Mouse (Mus musculus): ENCODE results near the gene Sbk3. TPM values are rescaled to one million over a fixed set of nuclear protein-coding genes. Genes with fewer than 3 reads are reported as not detected.

Gene Sbk3
- polyA plus RNA-seq, 1 experiment: not detected

DNA sequence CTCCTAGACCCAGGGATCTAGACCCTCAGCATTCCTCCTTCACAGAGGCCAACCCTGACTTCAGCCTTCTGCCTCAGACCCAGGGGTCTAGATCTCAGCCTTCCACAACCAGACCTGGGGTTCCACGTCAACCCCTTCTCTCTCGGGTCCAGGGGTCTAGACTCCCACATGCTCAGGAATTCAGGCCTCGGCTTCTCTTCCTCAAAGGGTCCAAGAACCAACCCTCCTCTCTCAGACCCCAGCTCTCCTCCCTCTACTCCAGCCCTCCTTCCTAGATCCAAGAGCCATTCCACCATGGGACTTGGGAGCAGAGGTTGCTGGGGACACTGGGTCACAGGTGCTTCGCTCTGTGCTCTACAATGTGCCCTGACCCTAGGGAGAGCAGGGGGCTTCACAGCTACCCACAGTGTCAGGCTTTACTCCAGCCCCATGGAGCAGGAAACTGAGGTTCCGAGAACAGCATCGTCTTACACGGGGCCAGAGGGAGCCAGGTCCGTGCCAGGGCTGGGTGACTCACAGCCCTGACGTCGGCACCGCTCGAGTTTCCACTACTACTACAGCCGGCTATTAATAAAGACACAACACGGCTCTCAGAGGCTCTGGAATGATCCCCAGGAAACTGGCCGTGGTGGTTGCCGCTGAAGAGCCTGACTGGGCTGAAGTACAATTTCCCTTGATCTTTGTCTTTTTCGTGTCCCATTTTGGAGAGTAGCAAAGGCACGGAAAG is 1.5 kb upstream of the Sbk3 start:
- Histone ChIP-seq H3K4me1 (ENCODE audit: control insufficient read depth, insufficient read depth, low read length) (no peaks in the 10 kb centered on the region), H3K4me3 (replicated peaks; ENCODE audit: control insufficient read depth, low read depth, low read length) (no peak overlapping the region), H3K27ac (ENCODE audit: control insufficient read depth, insufficient read depth, low read depth, low read length, poor library complexity) (no peak overlapping the region)
- TF ChIP-seq POLR2A (IDR thresholded peaks at IDR 0.05; ENCODE audit: borderline replicate concordance, control insufficient read depth, low read depth, low read length) (no peak), CTCF (IDR thresholded peaks at IDR 0.05; ENCODE audit: control insufficient read depth, insufficient read depth, low read length) (no peak)
- 45% methylated on average over 18 of the region's 18 CpGs for WGBS

DNA sequence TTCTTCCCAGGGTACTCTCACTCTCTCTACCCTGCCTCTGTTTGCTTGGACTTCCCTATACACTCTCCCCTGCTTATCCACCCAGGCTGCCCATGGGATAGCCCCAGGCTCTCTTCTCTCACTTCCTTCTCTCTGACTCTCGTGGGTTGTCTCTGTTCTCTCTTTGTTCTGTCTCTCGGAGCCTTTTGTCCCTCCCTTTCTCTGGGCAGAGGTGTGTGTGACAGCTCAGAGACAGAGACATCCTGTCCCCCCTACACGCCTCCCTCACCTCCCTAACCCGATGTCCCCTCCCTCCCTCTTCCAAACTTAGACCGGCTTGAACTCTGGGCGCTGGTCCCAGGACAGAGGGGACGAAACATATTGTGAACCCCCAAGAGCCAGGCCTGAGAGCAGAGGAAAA is 742 bp upstream of the Sbk3 start:
- TF ChIP-seq POLR2A (IDR thresholded peaks at IDR 0.05; ENCODE audit: borderline replicate concordance, control insufficient read depth, low read depth, low read length) (no peak), CTCF (IDR thresholded peaks at IDR 0.05; ENCODE audit: control insufficient read depth, insufficient read depth, low read length) (no peak)
- H3K4me3 ChIP-seq (replicated peaks; ENCODE audit: control insufficient read depth, low read depth, low read length): no peak overlapping the region
- 22% methylated on average over 7 of the region's 7 CpGs for WGBS
- H3K4me1 ChIP-seq (ENCODE audit: control insufficient read depth, insufficient read depth, low read length): no peaks in the 10 kb centered on the region
- H3K27ac ChIP-seq (ENCODE audit: control insufficient read depth, insufficient read depth, low read depth, low read length, poor library complexity): no peak overlapping the region

DNA sequence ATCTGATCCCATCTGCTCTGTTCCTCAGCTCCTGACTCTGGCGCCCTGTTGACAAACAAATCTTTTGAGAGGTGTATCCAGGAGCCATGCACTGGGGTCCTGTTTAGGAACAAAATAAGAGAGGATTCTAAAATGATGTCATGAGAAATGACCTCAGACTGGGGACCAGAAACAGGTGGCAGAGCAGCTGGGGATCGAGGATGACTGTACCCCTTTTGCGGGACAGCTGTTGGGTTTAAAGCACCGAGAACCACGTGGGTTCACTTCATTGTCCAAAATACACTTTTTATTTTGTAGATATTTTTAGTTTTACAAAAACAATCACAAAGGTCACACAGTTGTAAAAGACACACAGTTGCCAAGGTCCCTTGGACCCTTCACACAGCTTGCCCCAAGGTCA is 6.0 kb downstream of the Sbk3 start:
- Histone ChIP-seq H3K27ac (ENCODE audit: control insufficient read depth, insufficient read depth, low read depth, low read length, poor library complexity) (no peak overlapping the region), H3K4me1 (ENCODE audit: control insufficient read depth, insufficient read depth, low read length) (no peaks in the 10 kb centered on the region; the same call in 1 of the 2 replicates), H3K4me3 (replicated peaks; ENCODE audit: control insufficient read depth, low read depth, low read length) (no peak overlapping the region)
- 71% methylated on average over 5 of the region's 5 CpGs for WGBS
- TF ChIP-seq CTCF (IDR thresholded peaks at IDR 0.05; ENCODE audit: control insufficient read depth, insufficient read depth, low read length) (no peak), POLR2A (IDR thresholded peaks at IDR 0.05; ENCODE audit: borderline replicate concordance, control insufficient read depth, low read depth, low read length) (no peak)

DNA sequence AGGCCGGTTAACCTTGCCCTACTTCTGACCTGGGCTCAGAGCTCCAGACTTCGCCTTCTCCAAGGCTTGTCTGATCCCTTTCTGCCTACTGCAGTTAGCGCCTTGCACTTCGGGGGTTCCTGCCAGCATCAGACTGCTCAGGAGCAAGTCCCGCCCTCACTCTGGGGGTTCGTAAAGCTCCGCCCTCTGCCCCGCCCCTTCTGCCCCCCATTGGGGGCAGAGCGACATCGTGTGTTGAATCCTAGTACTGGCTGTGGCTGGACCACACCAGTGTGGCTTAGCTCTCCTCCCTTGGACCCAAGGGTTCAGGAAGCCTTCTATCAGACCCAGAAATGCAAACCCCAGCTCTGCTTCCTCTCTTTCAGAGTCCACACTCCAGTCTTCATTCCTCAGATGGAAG is 6.7 kb downstream of the Sbk3 start, which contains the start of gene Sbk2:
TSS of gene Sbk2 (minus strand) at position 135 of the 400 bp plus-strand sequence.
- 1% methylated on average over 10 of the region's 10 CpGs for WGBS
- TF ChIP-seq POLR2A (IDR thresholded peaks at IDR 0.05; ENCODE audit: borderline replicate concordance, control insufficient read depth, low read depth, low read length): no peak
- peak; percentile 53; the same call in 1 of the 2 replicates for TF ChIP-seq CTCF (IDR thresholded peaks at IDR 0.05; ENCODE audit: control insufficient read depth, insufficient read depth, low read length)
- Histone ChIP-seq H3K27ac (ENCODE audit: control insufficient read depth, insufficient read depth, low read depth, low read length, poor library complexity) (no peak within 1 kb of the TSS), H3K4me1 (ENCODE audit: control insufficient read depth, insufficient read depth, low read length) (no peaks in the 10 kb centered on the region; the same call in 1 of the 2 replicates), H3K4me3 (replicated peaks; ENCODE audit: control insufficient read depth, low read depth, low read length) (no peak within 1 kb of the TSS)

DNA sequence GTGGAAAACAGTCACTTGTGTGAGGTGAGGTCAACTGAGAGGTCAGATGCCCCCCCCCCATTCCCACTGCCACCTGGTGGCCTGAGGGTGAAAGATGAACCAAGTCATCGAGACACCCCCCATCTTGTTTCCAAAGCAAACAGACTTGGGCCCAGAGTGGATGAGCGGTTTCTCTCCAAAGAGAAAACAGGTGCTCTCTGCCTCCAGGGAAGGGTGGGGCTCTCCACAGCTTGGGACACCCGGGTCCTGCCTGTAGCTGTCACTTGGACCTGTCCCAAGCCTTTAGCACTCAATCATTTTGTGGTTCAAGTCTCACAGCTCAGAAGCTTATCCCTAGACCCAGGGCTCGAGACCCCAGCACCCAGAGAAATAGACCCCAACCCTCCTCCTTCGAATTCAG is 7.4 kb downstream of the Sbk3 start:
- 59% methylated on average over 5 of the region's 5 CpGs for WGBS
- H3K27ac ChIP-seq (ENCODE audit: control insufficient read depth, insufficient read depth, low read depth, low read length, poor library complexity): no peak overlapping the region
- no peak overlapping the region for H3K4me3 ChIP-seq (replicated peaks; ENCODE audit: control insufficient read depth, low read depth, low read length)
- H3K4me1 ChIP-seq (ENCODE audit: control insufficient read depth, insufficient read depth, low read length): no peaks in the 10 kb centered on the region; the same call in 1 of the 2 replicates
- TF ChIP-seq CTCF (IDR thresholded peaks at IDR 0.05; ENCODE audit: control insufficient read depth, insufficient read depth, low read length) (no peak), POLR2A (IDR thresholded peaks at IDR 0.05; ENCODE audit: borderline replicate concordance, control insufficient read depth, low read depth, low read length) (no peak)

DNA sequence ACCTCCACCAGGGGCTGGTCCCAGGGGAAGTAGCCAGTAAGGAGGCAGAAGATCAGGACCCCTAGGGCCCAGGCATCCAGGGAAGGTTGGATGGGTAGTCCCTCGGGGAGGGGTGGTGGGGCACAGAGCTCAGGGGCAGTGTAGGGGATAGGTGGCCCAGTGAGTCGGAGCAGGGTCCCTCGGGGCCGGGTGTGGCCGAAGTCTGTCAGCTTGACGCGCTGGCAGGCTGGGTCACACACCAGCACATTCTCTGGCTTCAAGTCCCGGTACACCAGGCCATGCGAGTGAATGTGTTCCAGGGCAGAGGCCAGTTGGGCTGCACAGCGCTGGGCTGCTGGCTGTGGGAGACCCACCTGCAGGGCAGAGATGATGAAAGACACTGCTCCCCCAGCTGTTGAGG is 13.6 kb downstream of the Sbk3 start:
- H3K4me1 ChIP-seq (ENCODE audit: control insufficient read depth, insufficient read depth, low read length): no peaks in the 10 kb centered on the region
- H3K4me3 ChIP-seq (replicated peaks; ENCODE audit: control insufficient read depth, low read depth, low read length): no peak overlapping the region
- TF ChIP-seq CTCF (IDR thresholded peaks at IDR 0.05; ENCODE audit: control insufficient read depth, insufficient read depth, low read length) (no peak), POLR2A (IDR thresholded peaks at IDR 0.05; ENCODE audit: borderline replicate concordance, control insufficient read depth, low read depth, low read length) (no peak)
- 82% methylated on average over 10 of the region's 10 CpGs for WGBS
- no peak overlapping the region for H3K27ac ChIP-seq (ENCODE audit: control insufficient read depth, insufficient read depth, low read depth, low read length, poor library complexity)

DNA sequence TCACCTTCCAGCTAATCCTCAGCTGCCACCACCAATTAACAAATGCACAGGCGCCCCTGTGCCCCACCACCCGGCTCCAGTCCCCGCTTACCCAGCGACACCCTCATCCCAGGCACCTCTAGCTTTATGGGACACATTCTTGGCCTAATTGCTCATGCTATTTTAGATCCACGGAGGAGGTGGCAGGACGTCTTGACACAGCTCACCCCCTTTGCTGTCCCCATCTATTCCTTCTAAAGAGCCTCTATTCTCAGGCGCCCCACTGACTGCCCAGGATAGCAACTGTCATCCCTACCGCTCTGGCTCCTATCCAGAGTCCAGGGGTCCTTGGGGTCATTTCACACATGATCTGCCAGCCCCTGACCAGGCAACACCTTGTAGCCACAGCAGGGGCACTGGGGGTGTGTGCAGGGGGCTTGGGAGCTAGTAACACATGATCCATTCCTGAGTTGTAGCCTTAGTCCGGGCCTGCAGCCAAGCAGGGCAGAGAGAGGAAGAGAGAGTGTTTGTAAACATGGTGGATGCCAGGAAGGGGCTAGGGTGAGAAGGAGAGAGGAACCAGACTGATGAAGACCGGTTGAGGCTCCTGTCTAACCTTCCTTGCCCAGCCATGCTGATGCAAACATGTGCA is 17.0 kb downstream of the Sbk3 start:
- no peak overlapping the region for H3K4me3 ChIP-seq (replicated peaks; ENCODE audit: control insufficient read depth, low read depth, low read length)
- no peaks in the 10 kb centered on the region for H3K4me1 ChIP-seq (ENCODE audit: control insufficient read depth, insufficient read depth, low read length)
- no peak for TF ChIP-seq POLR2A (IDR thresholded peaks at IDR 0.05; ENCODE audit: borderline replicate concordance, control insufficient read depth, low read depth, low read length)
- no peak for TF ChIP-seq CTCF (IDR thresholded peaks at IDR 0.05; ENCODE audit: control insufficient read depth, insufficient read depth, low read length)
- WGBS: 63% methylated on average over 10 of the region's 10 CpGs
- H3K27ac ChIP-seq (ENCODE audit: control insufficient read depth, insufficient read depth, low read depth, low read length, poor library complexity): no peak overlapping the region

DNA sequence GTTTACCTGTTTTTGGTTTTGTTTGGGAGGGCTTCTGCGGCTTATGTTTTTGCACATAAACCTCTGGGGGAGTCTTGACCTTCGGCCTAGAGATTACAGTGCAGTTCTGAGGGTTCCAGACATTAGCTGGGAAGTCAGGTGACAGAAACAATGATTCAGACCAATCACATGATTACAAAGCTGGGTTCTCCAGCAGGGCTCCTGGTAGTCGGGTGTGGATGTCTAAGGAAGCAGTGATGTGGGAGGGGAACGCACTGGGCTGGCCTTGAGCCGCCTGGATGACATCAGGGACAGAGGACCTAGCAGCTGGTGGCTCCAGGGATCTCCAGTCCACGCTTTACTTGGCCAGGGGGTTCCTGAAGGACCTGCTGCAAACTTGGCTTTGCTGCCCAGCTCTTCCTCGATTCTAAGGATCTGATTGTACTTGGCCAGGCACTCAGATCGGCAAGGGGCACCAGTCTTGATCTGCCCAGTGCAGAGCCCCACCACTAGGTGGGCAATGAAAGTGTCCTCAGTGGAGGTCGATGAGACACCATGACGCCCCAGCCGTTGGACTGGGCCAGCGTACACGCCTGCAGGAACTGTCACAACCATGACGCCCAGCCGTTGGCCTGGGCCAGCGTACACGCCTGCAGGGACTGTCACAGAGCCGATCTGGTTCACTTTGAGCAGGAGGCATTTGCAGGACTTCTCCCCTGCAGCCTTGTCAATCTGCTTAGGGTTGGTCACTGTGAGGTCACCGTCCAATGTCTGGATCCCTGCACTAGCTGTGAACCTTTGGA is 20.2 kb downstream of the Sbk3 start:
- Histone ChIP-seq H3K27ac (ENCODE audit: control insufficient read depth, insufficient read depth, low read depth, low read length, poor library complexity) (no peak overlapping the region), H3K4me3 (replicated peaks; ENCODE audit: control insufficient read depth, low read depth, low read length) (no peak overlapping the region), H3K4me1 (ENCODE audit: control insufficient read depth, insufficient read depth, low read length) (no peaks in the 10 kb centered on the region)
- TF ChIP-seq CTCF (IDR thresholded peaks at IDR 0.05; ENCODE audit: control insufficient read depth, insufficient read depth, low read length) (no peak), POLR2A (IDR thresholded peaks at IDR 0.05; ENCODE audit: borderline replicate concordance, control insufficient read depth, low read depth, low read length) (no peak)
- WGBS: 83% methylated on average over 19 of the region's 19 CpGs

All from bone marrow, adult 2 months (tissue).